Mouse (Mus musculus) kidney, adult 9 months (tissue): ENCODE data around the gene Psors1c2.
A peak's percentile ranks its signal among the peaks of the same experiment; 100 is the strongest.

ENCODE experiments used
- DNase-seq: peaks from one replicate; pipeline ENCODE4 v3.0.0; 2022

Gene Psors1c2

GRCm38 (mm10) chr17:35524354-35524753, 8.6 kb upstream of the Psors1c2 start:
- no peak for DNase-seq

DNA sequence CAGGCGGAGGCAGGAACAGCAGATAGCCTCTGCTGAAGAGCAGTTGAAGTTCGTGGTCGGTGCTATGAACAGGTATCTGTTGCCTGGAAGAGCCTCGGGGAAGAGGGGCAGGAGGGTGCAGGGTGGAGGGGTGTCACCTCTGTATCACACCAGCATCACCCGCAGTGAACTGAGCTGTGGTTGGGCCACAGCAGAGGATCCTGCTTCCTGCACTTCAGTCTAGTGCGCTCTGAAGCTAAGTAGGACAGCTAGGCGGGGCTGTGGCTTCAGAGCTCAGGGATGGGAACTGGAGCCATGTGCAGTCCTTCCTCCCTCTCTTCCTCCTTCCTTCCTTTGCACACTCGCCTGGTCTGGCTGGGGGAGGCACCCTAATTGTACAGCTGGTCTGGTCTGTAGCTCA, 6.4 kb upstream of the Psors1c2 start:
- no peak for DNase-seq

GRCm38 (mm10) chr17:35532360-35532759, 641 bp upstream of the Psors1c2 start:
- no peak for DNase-seq

- peak; percentile 82 for DNase-seq
Measured at GRCm38 (mm10) chr17:35534343-35534742, 1.3 kb downstream of the Psors1c2 start.

GRCm38 (mm10) chr17:35537421-35537820, 4.4 kb downstream of the Psors1c2 start:
- no peak for DNase-seq

DNA sequence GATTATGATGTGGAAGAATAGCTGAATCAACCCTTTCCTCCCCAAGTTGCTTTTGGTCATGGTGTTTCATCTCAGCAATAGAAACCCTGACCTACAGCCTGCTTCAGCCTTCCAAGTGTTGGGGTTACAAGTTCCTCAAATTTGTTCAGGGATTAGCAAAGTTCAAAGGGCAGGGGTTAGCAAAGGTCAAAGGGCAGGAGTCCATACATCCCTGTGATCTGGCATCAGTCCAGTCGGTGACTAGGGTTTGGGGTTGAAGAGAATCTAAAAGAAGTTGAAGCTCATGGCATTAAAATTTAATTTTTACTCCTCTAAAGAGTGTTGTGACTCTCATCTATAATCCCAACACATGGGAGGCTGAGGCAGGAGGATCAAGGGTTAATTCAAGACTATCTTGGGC, 5.5 kb downstream of the Psors1c2 start:
- DNase-seq: no peak

GRCm38 (mm10) chr17:35539540-35539939, 6.5 kb downstream of the Psors1c2 start:
- DNase-seq: no peak

DNA sequence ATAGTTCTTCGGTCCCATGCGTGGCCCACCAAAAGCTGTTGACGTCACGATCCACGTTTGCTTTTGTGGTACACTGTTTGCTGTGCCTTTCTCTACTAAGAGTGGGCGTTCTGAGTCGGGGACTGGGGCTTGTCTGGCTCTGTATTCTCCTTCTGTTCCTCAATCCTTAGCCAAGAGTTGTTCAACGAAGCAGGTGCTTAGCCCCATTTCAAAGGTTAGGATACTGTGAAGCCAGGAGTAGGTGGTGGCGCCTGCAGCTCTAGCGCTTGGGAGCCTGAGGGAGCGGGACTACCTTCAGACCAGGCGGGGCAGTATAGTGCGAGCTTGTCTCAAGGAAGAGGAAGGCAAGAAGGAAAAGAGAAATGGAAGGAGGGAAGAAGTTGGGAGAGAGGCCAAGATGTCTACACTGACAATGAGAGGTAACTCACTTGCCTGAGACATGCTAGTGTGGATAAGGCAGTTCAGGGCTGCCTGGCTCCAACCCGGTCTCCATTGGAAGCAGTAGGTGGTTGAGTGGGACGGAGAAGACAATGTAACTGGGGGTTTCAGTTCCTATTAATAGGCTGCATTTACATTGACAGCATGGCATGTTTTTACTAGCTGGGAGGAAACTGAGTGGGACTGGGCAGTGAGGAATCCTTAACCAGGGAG, 9.9 kb downstream of the Psors1c2 start:
- DNase-seq: no peak

DNA sequence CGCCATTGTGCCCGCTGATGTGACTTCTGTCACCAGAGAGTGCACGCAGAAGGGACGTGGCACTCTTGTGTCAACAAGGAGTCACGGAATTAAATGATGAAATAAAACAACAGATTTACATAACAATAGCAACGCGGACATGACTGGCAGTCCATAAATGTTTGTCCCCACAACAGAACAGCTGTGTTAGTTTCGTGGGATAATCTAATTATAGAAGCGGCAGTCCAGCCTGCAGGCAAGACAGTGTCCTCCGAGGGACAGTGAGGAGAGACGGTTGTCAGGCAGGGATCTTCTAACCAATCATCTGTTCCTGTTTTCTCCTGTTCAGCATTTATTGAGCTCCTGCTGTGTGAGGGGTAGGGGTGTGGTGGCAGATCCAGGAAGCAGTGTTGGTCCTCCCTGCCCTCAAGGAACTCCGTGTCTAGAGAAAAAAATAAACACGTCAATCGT, 10.4 kb downstream of the Psors1c2 start:
- no peak for DNase-seq

- no peak for DNase-seq
Measured at GRCm38 (mm10) chr17:35544001-35544400, 11.0 kb downstream of the Psors1c2 start.

DNA sequence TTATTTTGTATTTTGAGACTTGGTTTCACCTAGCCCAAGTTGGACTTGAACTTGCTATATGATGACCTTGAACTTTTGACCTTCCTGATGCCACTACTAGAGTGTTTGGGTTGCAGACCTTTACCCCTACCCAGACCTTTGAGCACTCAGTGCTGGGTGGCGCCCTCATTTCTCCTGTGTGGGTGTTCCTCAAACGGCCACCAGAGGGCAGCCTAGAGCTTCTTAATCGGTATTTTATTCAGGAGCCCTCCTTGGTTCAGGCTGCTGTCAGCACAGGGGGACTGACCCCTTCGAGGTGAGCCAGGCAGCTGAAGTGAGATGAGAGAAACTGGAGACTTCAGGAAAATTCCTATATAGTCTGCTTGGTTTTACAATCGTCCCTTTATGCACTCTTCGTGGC, 11.7 kb downstream of the Psors1c2 start:
- peak; percentile 68 for DNase-seq

DNA sequence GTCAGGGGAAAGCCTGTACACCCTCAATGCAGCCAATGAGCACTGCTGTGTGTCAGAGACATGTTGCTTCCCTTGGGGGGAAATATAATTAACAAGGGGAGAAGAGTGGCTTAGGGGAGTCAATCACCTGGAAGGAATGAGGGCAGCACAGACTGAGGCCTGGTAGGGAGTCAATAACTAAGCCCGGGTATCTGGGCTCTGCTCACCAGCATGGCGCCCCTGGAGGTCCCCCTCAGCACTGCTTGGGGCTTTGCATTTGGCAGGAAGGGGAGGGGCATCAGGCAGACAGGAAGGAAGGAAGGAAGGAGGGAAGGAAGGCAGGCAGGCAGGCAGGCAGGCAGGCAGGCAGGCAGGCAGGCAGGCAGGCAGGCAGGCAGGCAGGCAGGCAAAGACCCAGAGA, 14.5 kb downstream of the Psors1c2 start:
- no peak for DNase-seq

DNA sequence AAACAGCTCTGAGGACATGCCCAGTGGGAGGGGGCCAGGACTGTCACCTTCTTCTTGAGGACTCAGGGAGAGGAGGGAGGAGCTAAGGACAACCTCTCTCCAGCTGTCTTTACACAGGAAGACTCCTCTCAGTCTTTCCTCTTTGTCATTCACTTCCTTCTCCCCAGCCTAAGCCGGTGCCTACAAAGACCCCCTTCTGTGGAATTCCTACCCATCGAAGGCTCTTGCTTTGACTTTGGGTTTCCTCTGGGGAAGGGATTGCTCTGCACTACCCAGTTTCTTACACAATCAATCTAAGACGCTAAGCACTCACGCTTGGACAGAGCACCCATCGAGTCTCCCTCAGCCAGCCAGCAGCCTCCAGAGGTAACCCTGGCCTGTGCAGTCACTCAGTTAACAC, 15.6 kb downstream of the Psors1c2 start:
- DNase-seq: no peak

- DNase-seq: peak; percentile 49
Measured at GRCm38 (mm10) chr17:35549437-35550142, 16.6 kb downstream of the Psors1c2 start.

DNA sequence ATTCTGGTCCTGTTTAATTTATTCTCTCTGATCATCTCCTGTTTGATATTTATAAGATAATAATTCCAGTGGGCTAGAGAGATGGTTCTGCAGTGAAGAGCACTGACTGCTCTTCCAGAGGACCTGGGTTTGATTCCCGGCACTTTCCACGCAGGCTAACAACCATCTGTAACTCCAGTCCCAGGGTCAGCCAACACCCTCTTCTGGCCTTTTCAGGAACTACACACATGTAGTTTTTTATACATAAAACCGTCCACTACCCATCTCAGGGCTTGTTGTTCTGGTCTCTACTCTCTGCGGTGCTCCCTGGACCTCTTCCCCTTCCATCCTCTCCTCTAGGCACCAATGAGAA, 17.1 kb downstream of the Psors1c2 start:
- DNase-seq: no peak

GRCm38 (mm10) chr17:35550871-35551270, 17.9 kb downstream of the Psors1c2 start:
- DNase-seq: no peak

- no peak for DNase-seq
Measured at GRCm38 (mm10) chr17:35551881-35552414, 18.9 kb downstream of the Psors1c2 start, which contains the start of gene Cdsn. Gene Cdsn (plus strand): TSS chr17:35552128.

- no peak for DNase-seq
Measured at GRCm38 (mm10) chr17:35554321-35554720, 21.3 kb downstream of the Psors1c2 start.

GRCm38 (mm10) chr17:35554761-35555397, 21.9 kb downstream of the Psors1c2 start:
- DNase-seq: no peak

- DNase-seq: peak; percentile 72
Measured at GRCm38 (mm10) chr17:35556186-35556765, 23.3 kb downstream of the Psors1c2 start.

GRCm38 (mm10) chr17:35556812-35557211, 23.8 kb downstream of the Psors1c2 start:
- peak; percentile 92 for DNase-seq

- DNase-seq: peak; percentile 12
Measured at GRCm38 (mm10) chr17:35557351-35557750, 24.4 kb downstream of the Psors1c2 start.

- no peak for DNase-seq
Measured at GRCm38 (mm10) chr17:35558216-35558615, 25.2 kb downstream of the Psors1c2 start.
